Mouse (Mus musculus): ENCODE measurements around the gene Oard1. TPM values are rescaled to one million over a fixed set of nuclear protein-coding genes. Genes with fewer than 3 reads are reported as not detected.

Gene Oard1
- polyA plus RNA-seq, 1 experiment from 2014 or later, result 91.8 TPM

- WGBS, result 96% methylated on average over 3 of the region's 3 CpGs
- Histone ChIP-seq H3K36me3 (ENCODE audit: control insufficient read depth, insufficient read depth, low read length) (no peaks in the 10 kb centered on the region; the same call in 1 of the 2 replicates), H3K9me3 (ENCODE audit: control insufficient read depth, low read length) (no peaks in the 10 kb centered on the region)
Measured at GRCm38 (mm10) chr17:48402751-48403150, 7.1 kb upstream of the Oard1 start.

GRCm38 (mm10) chr17:48403848-48404247 is 6.0 kb upstream of the Oard1 start:
- H3K9ac ChIP-seq (ENCODE audit: low read length), result no peak overlapping the region
- H3K27me3 ChIP-seq (ENCODE audit: control insufficient read depth, insufficient read depth, low read length), result no peaks in the 10 kb centered on the region

More at GRCm38 (mm10) chr17:48402751-48403150, 7.1 kb upstream of the Oard1 start:
- Histone ChIP-seq H3K4me1 (replicated peaks; ENCODE audit: control insufficient read depth, insufficient read depth, low read length) (peaks cover 2% of the 10 kb centered on the region; the same call in 1 of the 2 replicates), H3K9ac (ENCODE audit: low read length) (no peak overlapping the region), H3K27ac (ENCODE audit: low read depth, low read length) (no peak overlapping the region), H3K27me3 (ENCODE audit: control insufficient read depth, insufficient read depth, low read length) (no peaks in the 10 kb centered on the region), H3K4me3 (ENCODE audit: low read depth, low read length) (no peak overlapping the region), H3K4me2 (ENCODE audit: low read depth, low read length, severe bottlenecking) (no peak overlapping the region)
- no peak for ATAC-seq (replicated peaks; ENCODE audit: low FRiP score)
- no peak for DNase-seq (ENCODE audit: low spot score)

GRCm38 (mm10) chr17:48404706-48405105 is 5.1 kb upstream of the Oard1 start:
- Histone ChIP-seq H3K4me2 (ENCODE audit: low read depth, low read length, severe bottlenecking) (no peak overlapping the region), H3K4me1 (replicated peaks; ENCODE audit: control insufficient read depth, insufficient read depth, low read length) (peaks cover 5% of the 10 kb centered on the region; the same call in 1 of the 2 replicates), H3K36me3 (ENCODE audit: control insufficient read depth, insufficient read depth, low read length) (no peaks in the 10 kb centered on the region), H3K27me3 (ENCODE audit: control insufficient read depth, insufficient read depth, low read length) (no peaks in the 10 kb centered on the region), H3K9ac (ENCODE audit: low read length) (no peak overlapping the region), H3K27ac (ENCODE audit: low read depth, low read length) (no peak overlapping the region), H3K4me3 (ENCODE audit: low read depth, low read length) (no peak overlapping the region), H3K9me3 (ENCODE audit: control insufficient read depth, low read length) (no peaks in the 10 kb centered on the region)
- 76% methylated on average over 1 of the region's 1 CpGs for WGBS
- DNase-seq (ENCODE audit: low spot score), result no peak
- ATAC-seq (replicated peaks; ENCODE audit: low FRiP score), result no peak

More at GRCm38 (mm10) chr17:48403848-48404247, 6.0 kb upstream of the Oard1 start:
- no peaks in the 10 kb centered on the region for H3K9me3 ChIP-seq (ENCODE audit: control insufficient read depth, low read length)
- H3K36me3 ChIP-seq (ENCODE audit: control insufficient read depth, insufficient read depth, low read length), result no peaks in the 10 kb centered on the region; the same call in 1 of the 2 replicates
- DNase-seq (ENCODE audit: low spot score), result no peak
- no peak for ATAC-seq (replicated peaks; ENCODE audit: low FRiP score)
- H3K27ac ChIP-seq (ENCODE audit: low read depth, low read length), result no peak overlapping the region
- WGBS, result 96% methylated on average over 2 of the region's 2 CpGs
- no peak overlapping the region for H3K4me2 ChIP-seq (ENCODE audit: low read depth, low read length, severe bottlenecking)
- no peak overlapping the region for H3K4me3 ChIP-seq (ENCODE audit: low read depth, low read length)
- peaks cover 5% of the 10 kb centered on the region; the same call in 1 of the 2 replicates for H3K4me1 ChIP-seq (replicated peaks; ENCODE audit: control insufficient read depth, insufficient read depth, low read length)

DNA sequence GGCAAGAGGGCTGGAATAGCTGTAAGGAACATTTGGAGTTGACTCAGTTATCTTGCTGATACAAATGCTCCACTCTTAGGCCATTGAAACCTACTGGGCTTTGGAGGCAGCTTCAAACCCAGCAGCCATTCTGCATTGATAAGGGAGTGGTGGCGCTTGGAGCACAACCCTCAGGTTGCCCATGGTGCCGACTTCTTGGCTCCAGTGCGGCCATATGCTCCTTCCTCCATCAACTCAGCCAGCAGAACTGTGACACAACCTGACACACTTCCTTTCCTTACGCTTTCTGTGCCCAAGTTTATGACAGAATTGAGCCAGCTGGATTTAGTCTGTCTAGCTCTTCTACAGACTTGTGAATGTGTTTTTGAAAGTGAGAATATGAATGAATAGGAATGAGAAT is 2.7 kb upstream of the Oard1 start:
- Histone ChIP-seq H3K27ac (ENCODE audit: low read depth, low read length) (no peak overlapping the region), H3K4me1 (replicated peaks; ENCODE audit: control insufficient read depth, insufficient read depth, low read length) (peaks cover 5% of the 10 kb centered on the region; the same call in 1 of the 2 replicates), H3K27me3 (ENCODE audit: control insufficient read depth, insufficient read depth, low read length) (no peaks in the 10 kb centered on the region), H3K4me2 (ENCODE audit: low read depth, low read length, severe bottlenecking) (peak overlapping the region; percentile 77; the same call in 1 of the 2 replicates), H3K4me3 (ENCODE audit: low read depth, low read length) (no peak overlapping the region), H3K36me3 (ENCODE audit: control insufficient read depth, insufficient read depth, low read length) (no peaks in the 10 kb centered on the region), H3K9me3 (ENCODE audit: control insufficient read depth, low read length) (no peaks in the 10 kb centered on the region), H3K9ac (ENCODE audit: low read length) (peak overlapping the region; percentile 100; the same call in 1 of the 2 replicates)
- 94% methylated on average over 4 of the region's 4 CpGs for WGBS
- DNase-seq (ENCODE audit: low spot score) (no peak), ATAC-seq (replicated peaks; ENCODE audit: low FRiP score) (no peak)

GRCm38 (mm10) chr17:48407910-48408525 is 1.8 kb upstream of the Oard1 start:
- peak overlapping the region; percentile 77 for H3K4me2 ChIP-seq (ENCODE audit: low read depth, low read length, severe bottlenecking)
- ATAC-seq (replicated peaks; ENCODE audit: low FRiP score), result no peak
- no peaks in the 10 kb centered on the region for H3K27me3 ChIP-seq (ENCODE audit: control insufficient read depth, insufficient read depth, low read length)
- H3K9me3 ChIP-seq (ENCODE audit: control insufficient read depth, low read length), result no peaks in the 10 kb centered on the region
- H3K4me3 ChIP-seq (ENCODE audit: low read depth, low read length), result peak overlapping the region; percentile 84
- no peak for DNase-seq (ENCODE audit: low spot score)
- H3K36me3 ChIP-seq (ENCODE audit: control insufficient read depth, insufficient read depth, low read length), result no peaks in the 10 kb centered on the region
- H3K27ac ChIP-seq (ENCODE audit: low read depth, low read length), result peak overlapping the region; percentile 100
- 15% methylated on average over 8 of the region's 8 CpGs for WGBS
- peak overlapping the region; percentile 100 for H3K9ac ChIP-seq (ENCODE audit: low read length)
- peaks cover 5% of the 10 kb centered on the region; the same call in 1 of the 2 replicates for H3K4me1 ChIP-seq (replicated peaks; ENCODE audit: control insufficient read depth, insufficient read depth, low read length)

DNA sequence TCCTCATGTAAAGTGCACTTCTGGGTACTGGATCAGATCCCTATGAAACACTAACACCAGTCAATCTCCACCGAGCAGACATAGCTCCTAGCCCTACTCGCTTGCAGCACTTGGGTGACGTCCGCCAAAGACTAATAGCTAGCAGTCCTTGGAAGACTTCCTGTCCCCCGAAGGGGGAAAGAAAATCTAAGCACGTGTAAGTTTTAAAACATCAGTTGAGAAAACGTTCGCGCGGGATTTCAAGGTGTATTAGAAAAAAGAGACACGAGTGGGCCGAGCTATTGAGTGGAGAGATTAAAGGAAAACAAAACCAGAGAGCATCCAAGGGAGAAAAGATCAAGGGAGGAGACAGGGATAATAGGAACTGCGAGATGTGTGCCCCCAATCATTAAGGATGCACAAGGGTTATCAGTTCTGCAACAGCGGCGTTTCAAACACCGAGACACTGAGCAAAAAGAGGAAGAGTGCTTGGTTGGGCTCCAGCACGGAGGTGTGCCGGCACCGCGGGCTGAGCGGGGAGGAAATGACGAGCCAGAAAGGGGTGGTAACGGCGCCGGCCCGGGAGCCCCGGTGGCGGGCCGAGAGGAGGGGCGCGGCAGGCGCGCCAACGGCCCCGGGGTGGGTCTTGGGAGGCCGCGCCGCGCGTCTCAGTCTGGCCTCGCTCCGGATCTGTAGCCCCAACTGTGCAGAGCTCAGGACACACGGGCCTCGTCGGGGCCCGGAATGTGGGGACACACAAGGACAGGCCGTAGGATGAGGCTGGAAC is 1.1 kb upstream of the Oard1 start:
- peaks cover 5% of the 10 kb centered on the region; the same call in 1 of the 2 replicates for H3K4me1 ChIP-seq (replicated peaks; ENCODE audit: control insufficient read depth, insufficient read depth, low read length)
- DNase-seq (ENCODE audit: low spot score) (peak; percentile 85), ATAC-seq (replicated peaks; ENCODE audit: low FRiP score) (peak; percentile 37)
- H3K27ac ChIP-seq (ENCODE audit: low read depth, low read length), result peak overlapping the region; percentile 100
- H3K9ac ChIP-seq (ENCODE audit: low read length), result peak overlapping the region; percentile 100
- no peaks in the 10 kb centered on the region for H3K36me3 ChIP-seq (ENCODE audit: control insufficient read depth, insufficient read depth, low read length)
- peak overlapping the region; percentile 84 for H3K4me3 ChIP-seq (ENCODE audit: low read depth, low read length)
- WGBS, result under 1% methylated on average over 39 of the region's 47 CpGs
- no peaks in the 10 kb centered on the region for H3K27me3 ChIP-seq (ENCODE audit: control insufficient read depth, insufficient read depth, low read length)
- no peaks in the 10 kb centered on the region for H3K9me3 ChIP-seq (ENCODE audit: control insufficient read depth, low read length)
- peak overlapping the region; percentile 77 for H3K4me2 ChIP-seq (ENCODE audit: low read depth, low read length, severe bottlenecking)

DNA sequence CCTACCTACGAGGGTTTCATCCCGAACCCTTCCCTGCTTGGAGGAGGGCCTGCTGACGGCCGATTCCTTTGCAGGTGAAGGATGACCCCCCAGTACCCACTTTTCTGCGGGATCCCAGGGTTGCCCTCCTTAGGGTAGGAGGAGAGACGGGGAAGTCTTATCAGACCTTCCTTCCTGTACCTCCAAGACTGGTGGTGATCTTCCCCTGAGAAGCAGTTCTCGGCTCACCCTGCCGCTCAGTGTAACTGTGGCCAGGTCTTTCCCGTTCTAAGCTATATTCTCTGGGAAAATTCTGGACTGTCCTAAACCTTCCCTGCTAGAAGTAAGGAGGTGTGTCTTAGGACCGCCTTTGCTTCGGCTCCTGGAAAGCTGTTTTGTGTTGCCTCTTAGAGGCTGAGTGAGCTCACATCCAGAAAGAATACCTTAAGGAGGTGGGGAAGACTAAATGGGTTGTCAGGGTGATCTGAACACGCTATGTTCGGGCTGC is 528 bp downstream of the Oard1 start:
- H3K9ac ChIP-seq (ENCODE audit: low read length), result peak overlapping the region; percentile 86
- peak overlapping the region; percentile 54 for H3K4me2 ChIP-seq (ENCODE audit: low read depth, low read length, severe bottlenecking)
- H3K4me1 ChIP-seq (replicated peaks; ENCODE audit: control insufficient read depth, insufficient read depth, low read length), result peaks cover 5% of the 10 kb centered on the region; the same call in 1 of the 2 replicates
- ATAC-seq (replicated peaks; ENCODE audit: low FRiP score), result peak; percentile 26
- 0% methylated on average over 13 of the region's 13 CpGs for WGBS
- DNase-seq (ENCODE audit: low spot score), result no peak
- no peaks in the 10 kb centered on the region for H3K27me3 ChIP-seq (ENCODE audit: control insufficient read depth, insufficient read depth, low read length)
- peak overlapping the region; percentile 98 for H3K27ac ChIP-seq (ENCODE audit: low read depth, low read length)
- no peaks in the 10 kb centered on the region for H3K9me3 ChIP-seq (ENCODE audit: control insufficient read depth, low read length)
- H3K36me3 ChIP-seq (ENCODE audit: control insufficient read depth, insufficient read depth, low read length), result no peaks in the 10 kb centered on the region; the same call in 1 of the 2 replicates
- H3K4me3 ChIP-seq (ENCODE audit: low read depth, low read length), result peak overlapping the region; percentile 84

DNA sequence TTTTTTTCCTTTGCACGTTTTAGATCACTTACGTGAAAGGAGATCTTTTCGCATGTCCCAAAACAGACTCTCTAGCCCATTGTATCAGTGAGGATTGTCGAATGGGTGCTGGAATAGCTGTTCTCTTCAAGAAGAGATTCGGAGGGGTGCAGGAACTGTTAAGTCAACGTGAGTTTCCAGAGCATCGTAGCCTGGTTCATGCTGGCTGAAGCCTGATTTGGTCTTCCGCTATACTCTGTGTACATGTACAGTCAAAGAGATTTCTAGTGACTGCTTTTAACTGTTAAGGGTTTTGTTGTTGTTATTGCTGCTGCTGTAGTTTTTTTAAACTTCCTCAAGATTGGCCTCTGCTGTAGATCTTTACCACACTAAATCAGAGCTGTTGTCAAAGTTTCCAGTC is 1.4 kb downstream of the Oard1 start:
- peak overlapping the region; percentile 98; the same call in 1 of the 2 replicates for H3K27ac ChIP-seq (ENCODE audit: low read depth, low read length)
- no peaks in the 10 kb centered on the region for H3K9me3 ChIP-seq (ENCODE audit: control insufficient read depth, low read length)
- H3K9ac ChIP-seq (ENCODE audit: low read length), result peak overlapping the region; percentile 86
- DNase-seq (ENCODE audit: low spot score), result no peak
- no peaks in the 10 kb centered on the region; the same call in 1 of the 2 replicates for H3K36me3 ChIP-seq (ENCODE audit: control insufficient read depth, insufficient read depth, low read length)
- peak overlapping the region; percentile 54 for H3K4me2 ChIP-seq (ENCODE audit: low read depth, low read length, severe bottlenecking)
- peak overlapping the region; percentile 84 for H3K4me3 ChIP-seq (ENCODE audit: low read depth, low read length)
- peaks cover 5% of the 10 kb centered on the region; the same call in 1 of the 2 replicates for H3K4me1 ChIP-seq (replicated peaks; ENCODE audit: control insufficient read depth, insufficient read depth, low read length)
- WGBS, result 63% methylated on average over 8 of the region's 8 CpGs
- H3K27me3 ChIP-seq (ENCODE audit: control insufficient read depth, insufficient read depth, low read length), result no peaks in the 10 kb centered on the region
- no peak for ATAC-seq (replicated peaks; ENCODE audit: low FRiP score)

Measured in forebrain, embryonic 11.5 days (tissue).